Mouse (Mus musculus) liver (tissue): ENCODE data around the gene Sncg.

Source experiments
- DNase-seq: peaks from one replicate; pipeline ENCODE4 v3.0.0-alpha.2; 2020; ENCODE audit warnings: mixed read lengths

The Sncg gene

DNA sequence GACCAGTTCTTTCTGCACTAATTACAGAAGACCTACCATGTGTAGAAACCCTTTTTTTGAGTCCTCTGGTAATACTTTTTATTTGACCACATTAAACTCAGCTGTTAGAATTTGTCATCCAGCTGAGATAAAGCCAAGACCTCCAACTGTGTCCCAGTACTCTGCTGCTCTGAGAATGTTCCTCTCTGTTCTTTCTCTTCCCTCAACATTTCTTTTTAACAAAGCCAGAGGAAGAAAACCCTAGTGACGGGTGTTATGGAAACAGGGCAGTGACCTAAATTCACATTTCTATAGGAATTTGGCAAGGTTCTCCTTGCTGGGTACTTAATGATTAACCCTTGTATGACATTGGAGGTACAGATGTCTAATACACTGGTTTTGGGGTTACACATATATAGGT lies 35.1 kb downstream of the Sncg start:
- no peak for DNase-seq

DNA sequence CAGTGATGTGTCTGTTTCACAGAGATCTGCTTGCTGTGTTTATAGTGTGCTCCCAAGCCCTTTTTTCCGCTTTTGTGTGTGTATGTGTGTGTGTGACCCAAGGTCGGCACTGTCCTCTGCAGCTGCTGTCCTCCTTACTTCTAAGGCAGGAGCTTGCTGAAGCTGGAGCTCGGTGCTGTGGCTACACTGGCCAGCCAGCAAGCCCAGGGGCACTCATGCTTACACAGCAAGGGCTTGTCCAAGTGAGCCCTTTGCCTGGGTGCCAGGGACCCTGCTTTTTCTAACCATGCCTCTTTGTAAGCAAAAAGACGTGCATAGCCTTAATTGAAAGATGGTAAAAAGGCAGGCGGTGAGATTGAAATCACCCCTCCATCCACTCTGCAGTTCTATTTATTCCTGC lies 42.1 kb downstream of the Sncg start:
- no peak for DNase-seq

DNA sequence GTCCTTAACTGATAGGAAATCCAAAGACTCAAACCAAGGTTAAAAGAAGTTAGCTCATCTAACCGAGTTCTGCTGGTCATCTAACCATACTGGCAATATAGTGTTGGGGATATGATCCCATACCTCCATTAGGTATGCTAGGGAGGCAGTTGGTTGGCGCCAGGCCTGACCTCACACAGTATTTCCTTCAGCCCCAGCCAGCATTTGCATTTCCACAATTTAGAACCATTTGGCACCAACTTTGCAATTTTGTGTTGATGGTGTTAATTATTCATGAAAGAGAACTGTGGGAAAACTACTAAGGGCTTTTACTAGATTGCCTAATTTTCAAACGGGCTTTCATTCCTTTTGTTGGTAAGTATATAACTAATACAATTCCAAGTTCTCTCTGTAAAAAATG lies 42.7 kb downstream of the Sncg start:
- no peak for DNase-seq

DNA sequence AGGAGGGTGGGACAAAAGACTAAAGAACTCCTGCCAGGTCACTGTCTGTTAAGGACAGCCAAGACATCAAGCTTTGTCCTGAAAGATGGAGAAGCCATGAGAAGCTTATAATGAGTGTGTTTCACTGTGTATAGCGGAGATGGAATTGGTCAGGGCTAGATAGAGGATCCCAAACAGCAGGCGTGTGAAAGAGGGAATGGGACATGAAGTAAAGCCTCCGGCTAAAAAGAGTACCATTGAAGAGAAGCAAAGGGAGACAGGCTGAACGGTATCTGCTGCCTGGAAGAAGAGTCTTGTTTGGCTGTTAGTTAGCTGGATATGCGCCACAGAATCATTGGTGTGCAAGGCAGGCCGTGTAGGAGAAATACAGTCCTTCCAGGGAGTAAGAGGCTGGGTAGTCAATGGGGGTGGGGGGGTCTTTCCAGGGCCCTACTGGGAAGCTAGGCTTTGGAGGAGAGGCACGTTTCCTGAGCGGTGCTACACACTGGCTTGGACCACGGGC lies 43.9 kb downstream of the Sncg start:
- no peak for DNase-seq

DNA sequence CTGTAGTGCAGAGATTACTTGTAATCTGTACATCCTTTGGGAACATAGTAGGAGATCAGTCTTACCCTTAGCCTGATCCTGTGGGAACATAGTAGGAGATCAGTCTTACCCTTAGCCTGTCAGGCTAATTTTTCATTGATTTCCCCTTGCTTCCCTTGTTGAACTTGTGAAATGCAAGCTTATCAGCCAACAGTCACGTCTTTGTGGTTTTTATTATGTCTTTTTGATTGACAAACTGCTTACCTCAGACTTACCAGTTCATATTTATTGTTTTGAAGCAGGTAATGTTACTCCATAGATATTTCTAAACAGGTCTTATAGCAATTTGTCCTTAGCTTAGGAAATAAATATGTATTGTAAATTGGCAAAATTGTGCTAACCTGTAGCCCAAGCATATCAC lies 47.0 kb downstream of the Sncg start:
- DNase-seq, result no peak

DNA sequence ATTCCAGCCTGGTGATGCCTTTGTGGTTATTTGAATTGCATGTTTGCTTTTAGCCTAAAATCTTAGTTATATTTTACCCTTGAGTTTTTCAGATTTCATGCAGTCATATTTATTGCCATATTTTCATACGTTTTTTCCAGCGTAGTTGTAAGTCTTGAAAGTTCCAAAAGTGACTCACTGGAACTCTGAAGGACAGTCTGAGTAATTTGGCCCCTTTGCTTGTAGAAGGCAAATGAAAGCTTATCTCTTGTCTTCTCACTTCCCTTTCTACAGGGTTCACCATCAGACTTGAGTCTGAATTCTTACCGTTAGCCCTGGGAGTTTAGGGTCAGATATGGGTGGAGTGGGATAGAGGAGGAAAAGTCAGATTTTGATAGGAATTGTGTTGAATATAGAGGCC lies 48.0 kb downstream of the Sncg start:
- DNase-seq, result no peak

DNA sequence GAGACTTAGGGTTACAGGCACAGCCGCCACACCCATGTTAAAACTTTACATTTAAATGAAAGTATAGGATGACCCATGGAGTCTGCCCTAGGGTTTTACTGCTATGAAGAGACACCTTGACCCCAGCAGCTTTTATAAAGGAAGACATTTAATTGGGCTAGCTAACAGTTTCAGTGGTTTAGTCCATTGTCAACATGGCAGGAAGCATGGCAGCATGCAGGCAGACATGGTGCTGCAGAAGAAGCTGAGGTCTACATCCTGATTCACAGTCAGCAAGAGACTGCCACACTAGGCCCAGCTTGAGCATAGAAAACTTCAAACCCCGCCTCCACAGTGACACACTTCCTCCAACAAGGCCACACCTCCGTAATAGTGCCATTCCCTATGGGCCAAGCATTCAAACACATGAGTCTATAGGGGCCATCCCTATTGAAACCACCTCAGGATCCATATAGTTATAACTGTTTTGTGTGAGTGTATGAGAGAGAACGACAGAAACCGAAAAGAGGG lies 51.0 kb downstream of the Sncg start:
- no peak for DNase-seq
